Mouse (Mus musculus) testis, postnatal 10 days (tissue): ENCODE data around the gene Sult2a4.
"Not testable (repeated sequence)": the region's sequence is repeated elsewhere in the genome, so short reads cannot be mapped to it uniquely, and the experiment has no call there.

Experiments used
- DNase-seq: peaks from one replicate; pipeline ENCODE4 v3.0.0; 2021; ENCODE audit warnings: low spot score

The Sult2a4 gene

DNA sequence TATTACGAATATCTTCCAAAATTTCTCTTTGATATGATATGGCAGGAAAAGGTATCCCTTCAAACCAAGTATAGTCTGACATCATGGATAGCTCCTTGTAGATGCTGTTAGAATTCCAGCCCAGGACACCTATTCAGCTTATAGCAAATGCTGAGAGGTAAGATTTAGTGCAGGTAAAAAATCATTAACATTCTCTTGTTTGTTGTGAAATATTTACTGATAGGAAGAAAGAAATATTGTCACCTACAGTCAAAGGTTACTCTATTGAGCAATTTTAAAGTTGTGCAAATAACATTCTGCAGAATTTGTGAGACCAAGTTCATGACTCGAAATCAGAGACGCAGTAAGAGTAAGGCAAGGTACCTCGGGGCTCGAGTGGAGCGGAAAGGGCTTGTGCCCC lies at the start of gene Sult2a4:
Sult2a4 (minus strand) TSS at position 101 of the 400 bp plus-strand sequence.
- not testable (repeated sequence) for DNase-seq

GRCm38 (mm10) chr7:14030831-14031230 lies 41.4 kb upstream of the Sult2a4 start:
- not testable (repeated sequence) for DNase-seq

DNA sequence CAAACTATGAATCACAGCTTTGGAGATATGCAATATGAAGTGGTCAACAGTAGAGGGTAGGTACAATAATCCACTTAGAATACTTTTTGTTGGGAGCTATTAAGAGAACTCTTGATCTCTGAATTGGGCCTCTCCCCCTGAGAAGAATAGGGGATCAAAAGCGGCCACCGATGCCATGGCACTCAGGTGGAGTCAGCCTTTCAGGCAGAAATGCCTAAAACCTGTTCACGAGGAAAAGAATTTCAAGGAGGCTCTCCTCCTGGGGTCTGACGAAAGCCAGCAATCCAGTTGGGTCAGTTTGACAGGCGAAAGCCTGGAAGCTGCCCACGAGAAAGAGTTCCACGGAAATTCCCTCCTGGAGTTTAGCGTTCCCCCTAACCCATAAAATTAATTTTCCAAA lies 23.7 kb upstream of the Sult2a4 start:
- no peak for DNase-seq

DNA sequence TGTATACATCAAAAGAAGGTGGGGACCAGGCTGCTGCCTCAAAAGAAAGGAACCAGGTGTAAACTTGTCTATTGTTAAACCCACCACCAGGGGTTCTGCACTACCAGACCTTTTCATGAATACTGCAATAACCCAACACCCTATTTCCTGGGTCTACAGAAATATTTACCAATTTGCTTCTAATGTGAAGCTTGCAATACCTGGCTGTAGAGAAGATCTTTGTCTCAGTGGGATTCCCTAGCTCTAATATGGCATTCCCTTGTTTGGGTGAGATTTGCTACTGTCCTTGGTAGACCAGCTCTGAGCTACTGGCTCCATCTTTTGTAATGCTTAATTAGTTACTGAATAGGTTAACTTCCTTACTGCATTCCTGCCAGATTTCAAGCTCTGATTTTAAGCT lies 21.3 kb upstream of the Sult2a4 start:
- not testable (repeated sequence) for DNase-seq
